Mouse (Mus musculus) gastrocnemius, postnatal 36 days (tissue): ENCODE measurements around the gene Bphl. TPM values are rescaled to one million over a fixed set of nuclear protein-coding genes. Genes with fewer than 3 reads are reported as not detected.
A peak's percentile ranks its signal among the peaks of the same experiment; 100 is the strongest.
"Not testable (repeated sequence)": the region's sequence is repeated elsewhere in the genome, so short reads cannot be mapped to it uniquely, and the experiment has no call there.

Source experiments
- DNase-seq, 2 experiments: peaks; one replicate each; pipeline ENCODE4 v3.0.0; 2022
- intact Hi-C: fragments of 180-260 bp; cut with DNase I; formaldehyde crosslinking; loops from one replicate; pipeline ENCODE4 v1.15.1; 2025
- total RNA-seq, 2 experiments: library from RNA; stranded (reverse); gene quantifications; 2 replicates each; pipeline ENCODE4 v1.2.3; 2021

Bphl gene
- total RNA-seq, 2 experiments from 2014 or later = 21.4 to 25.3 TPM

GRCm38 (mm10) chr13:34047526-34047925, 10.1 kb downstream of the Bphl start:
- DNase-seq = no peak
- intact Hi-C loops = no loop called here

GRCm38 (mm10) chr13:34050479-34050878, 13.1 kb downstream of the Bphl start:
- no peak for DNase-seq
- intact Hi-C loops = no loop called here

- intact Hi-C loops = no loop called here
These were observed 14.3 kb downstream of the Bphl start for GRCm38 (mm10) chr13:34051692-34052091.

GRCm38 (mm10) chr13:34053673-34054282, 16.4 kb downstream of the Bphl start:
- intact Hi-C loops = no loop called here

More at GRCm38 (mm10) chr13:34051692-34052091, 14.3 kb downstream of the Bphl start:
- no peak for DNase-seq

GRCm38 (mm10) chr13:34054391-34054790, 17.0 kb downstream of the Bphl start:
- no peak for DNase-seq
- intact Hi-C loops = no loop called here

More at GRCm38 (mm10) chr13:34053673-34054282, 16.4 kb downstream of the Bphl start:
- DNase-seq = no peak

- intact Hi-C loops = no loop called here
These were observed 17.6 kb downstream of the Bphl start for GRCm38 (mm10) chr13:34054983-34055382.

GRCm38 (mm10) chr13:34057252-34057651, 19.9 kb downstream of the Bphl start:
- DNase-seq = no peak
- intact Hi-C loops = no loop called here

More at GRCm38 (mm10) chr13:34054983-34055382, 17.6 kb downstream of the Bphl start:
- DNase-seq = no peak

GRCm38 (mm10) chr13:34060061-34060460, 22.7 kb downstream of the Bphl start:
- intact Hi-C loops = no loop called here
- no peak for DNase-seq

- intact Hi-C loops = no loop called here
These were observed 25.1 kb downstream of the Bphl start for GRCm38 (mm10) chr13:34062466-34062865.

GRCm38 (mm10) chr13:34066351-34066750, 29.0 kb downstream of the Bphl start:
- intact Hi-C loops = no loop called here
- DNase-seq = no peak

More at GRCm38 (mm10) chr13:34062466-34062865, 25.1 kb downstream of the Bphl start:
- DNase-seq = no peak

- intact Hi-C loops = no loop called here
- DNase-seq = no peak
These were observed 32.9 kb downstream of the Bphl start for GRCm38 (mm10) chr13:34070296-34070695.

GRCm38 (mm10) chr13:34071836-34072235, 34.4 kb downstream of the Bphl start:
- no peak for DNase-seq
- intact Hi-C loops = no loop called here

GRCm38 (mm10) chr13:34072847-34073246, 35.5 kb downstream of the Bphl start:
- intact Hi-C loops = no loop called here

GRCm38 (mm10) chr13:34074441-34074840, 37.0 kb downstream of the Bphl start:
- intact Hi-C loops, DNase-seq: not testable (repeated sequence)

More at GRCm38 (mm10) chr13:34072847-34073246, 35.5 kb downstream of the Bphl start:
- DNase-seq = no peak

- DNase-seq = not testable (repeated sequence)
- intact Hi-C loops = loop anchor here (2.0 kb wide), 1 partner anchor 79 kb away; no protein-coding TSS in a partner anchor
These were observed 38.5 kb downstream of the Bphl start for GRCm38 (mm10) chr13:34075893-34076292.

GRCm38 (mm10) chr13:34076561-34077491, 39.4 kb downstream of the Bphl start:
- peak in 1 of 2 experiments; percentile 20 for DNase-seq
- intact Hi-C loops = loop anchor here (2.0 kb wide), 1 partner anchor 78 kb away; no protein-coding TSS in a partner anchor

- DNase-seq = peak; percentile 92
- intact Hi-C loops = loop anchor here (2.0 kb wide), 1 partner anchor 77 kb away; no protein-coding TSS in a partner anchor
These were observed 40.3 kb downstream of the Bphl start, which contains the start of gene Tubb2a for GRCm38 (mm10) chr13:34077492-34078271. Gene Tubb2a, minus strand, starts transcription at chr13:34078007.

GRCm38 (mm10) chr13:34078500-34079280, 41.3 kb downstream of the Bphl start:
- intact Hi-C loops = no loop called here
- no peak for DNase-seq

- DNase-seq = no peak
- intact Hi-C loops = no loop called here
These were observed 42.4 kb downstream of the Bphl start for GRCm38 (mm10) chr13:34079801-34080200.
